Mouse (Mus musculus): ENCODE measurements around the gene 9330182L06Rik.

The 9330182L06Rik gene

GRCm38 (mm10) chr5:9364937-9365336, 99.0 kb downstream of the 9330182L06Rik start:
- DNase-seq: no peak

DNA sequence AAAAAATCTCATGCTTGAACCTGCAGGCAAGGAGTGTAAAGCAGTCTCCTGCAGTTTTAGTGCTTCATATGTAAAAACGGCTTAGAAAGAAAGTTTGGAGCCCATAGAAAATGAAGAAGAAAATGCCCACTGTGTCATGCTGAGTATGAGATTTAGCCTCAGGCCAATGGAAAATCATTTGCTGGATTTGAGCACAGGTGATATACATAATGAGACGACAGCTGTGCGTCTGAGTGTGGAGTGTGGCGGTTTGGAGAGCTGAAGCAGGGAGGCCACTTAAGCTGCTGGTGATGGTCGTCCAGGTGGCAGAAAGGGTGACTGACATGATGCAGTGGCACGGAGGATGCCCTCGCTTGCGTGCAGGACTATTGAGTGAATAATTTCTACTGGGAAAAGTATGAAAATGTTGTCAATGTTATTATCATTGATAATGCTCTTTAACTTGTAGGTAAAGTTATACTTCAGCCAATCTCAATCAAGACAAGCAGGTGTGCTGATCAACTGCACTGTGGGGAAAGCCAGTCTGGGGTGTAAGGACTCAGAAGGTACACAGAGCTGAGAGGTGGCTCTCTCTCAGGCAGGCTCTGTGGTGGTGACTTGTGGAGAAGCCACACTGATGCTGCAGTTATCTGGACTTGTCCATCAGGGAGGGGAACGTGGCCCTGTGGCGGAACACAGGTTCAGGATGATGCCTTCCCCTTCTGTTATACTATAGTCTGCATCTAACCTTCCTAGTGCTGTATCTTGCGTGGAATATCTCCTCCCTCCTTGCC, 102.2 kb downstream of the 9330182L06Rik start:
- DNase-seq: no peak

DNA sequence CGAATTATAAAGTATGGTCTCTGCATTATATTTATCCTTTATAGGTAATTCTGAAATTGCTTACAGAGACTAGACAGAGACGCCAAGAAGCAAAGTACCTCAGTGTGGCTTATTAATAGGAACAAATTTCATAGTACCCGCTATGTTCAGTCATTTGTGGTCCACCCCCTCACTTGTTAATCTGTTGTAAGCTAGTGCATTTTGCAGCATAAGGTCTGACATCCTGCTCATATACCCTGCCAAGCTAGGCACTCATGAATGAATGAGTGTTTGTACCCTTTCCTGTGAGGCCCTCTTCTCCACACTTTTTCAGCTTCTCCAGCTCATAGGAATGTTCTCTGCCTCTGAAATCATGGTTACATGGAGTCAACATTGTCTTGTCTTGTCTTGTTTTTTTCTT, 105.2 kb downstream of the 9330182L06Rik start:
- DNase-seq: peak; percentile 64

GRCm38 (mm10) chr5:9373341-9373740, 107.4 kb downstream of the 9330182L06Rik start:
- no peak for DNase-seq

GRCm38 (mm10) chr5:9389968-9390367, 124.0 kb downstream of the 9330182L06Rik start:
- DNase-seq: no peak

GRCm38 (mm10) chr5:9391858-9392393, 126.0 kb downstream of the 9330182L06Rik start:
- no peak for DNase-seq

GRCm38 (mm10) chr5:9417098-9417497, 151.2 kb downstream of the 9330182L06Rik start:
- DNase-seq: no peak

- DNase-seq: peak; percentile 39
Observed at GRCm38 (mm10) chr5:9417802-9418201, 151.9 kb downstream of the 9330182L06Rik start.

DNA sequence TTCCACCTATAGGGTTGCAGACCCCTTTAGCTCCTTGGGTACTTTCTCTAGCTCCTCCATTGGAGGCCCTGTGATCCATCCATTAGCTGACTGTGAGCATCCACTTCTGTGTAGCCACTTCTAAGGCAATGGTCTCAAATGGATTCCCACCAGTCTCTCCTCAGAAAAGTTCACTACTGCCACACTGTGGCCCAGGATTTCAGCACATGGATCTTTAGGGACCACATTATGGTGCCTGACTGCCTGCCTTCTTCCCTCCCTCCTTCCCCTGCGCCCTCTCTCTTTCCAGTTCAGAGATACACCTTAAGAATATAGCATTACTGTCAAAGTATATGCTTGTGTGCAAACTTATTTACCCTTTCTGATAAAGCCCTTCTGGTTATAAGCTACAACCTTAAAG, 154.0 kb downstream of the 9330182L06Rik start:
- peak; percentile 15 for DNase-seq

DNA sequence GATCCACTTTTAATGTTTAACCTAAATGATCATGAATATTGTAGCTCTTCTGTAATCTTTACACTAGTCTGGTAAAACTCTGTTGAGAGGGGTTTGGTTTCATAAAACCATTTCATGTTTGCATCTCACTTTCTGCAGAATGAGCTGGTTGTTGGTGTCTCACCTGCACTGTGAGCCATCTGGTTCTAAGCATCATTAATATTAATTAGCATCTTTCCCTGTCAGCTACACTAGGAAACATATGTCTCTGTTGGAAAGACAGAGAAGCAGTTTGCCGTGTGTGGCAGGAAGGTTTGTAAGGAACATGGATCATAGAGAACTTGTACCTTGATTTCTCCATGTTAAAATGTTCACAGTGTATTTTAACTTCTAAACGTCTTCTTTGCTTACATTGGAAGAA, 158.5 kb downstream of the 9330182L06Rik start:
- no peak for DNase-seq

- no peak for DNase-seq
Observed at GRCm38 (mm10) chr5:9427165-9427564, 161.2 kb downstream of the 9330182L06Rik start.

DNA sequence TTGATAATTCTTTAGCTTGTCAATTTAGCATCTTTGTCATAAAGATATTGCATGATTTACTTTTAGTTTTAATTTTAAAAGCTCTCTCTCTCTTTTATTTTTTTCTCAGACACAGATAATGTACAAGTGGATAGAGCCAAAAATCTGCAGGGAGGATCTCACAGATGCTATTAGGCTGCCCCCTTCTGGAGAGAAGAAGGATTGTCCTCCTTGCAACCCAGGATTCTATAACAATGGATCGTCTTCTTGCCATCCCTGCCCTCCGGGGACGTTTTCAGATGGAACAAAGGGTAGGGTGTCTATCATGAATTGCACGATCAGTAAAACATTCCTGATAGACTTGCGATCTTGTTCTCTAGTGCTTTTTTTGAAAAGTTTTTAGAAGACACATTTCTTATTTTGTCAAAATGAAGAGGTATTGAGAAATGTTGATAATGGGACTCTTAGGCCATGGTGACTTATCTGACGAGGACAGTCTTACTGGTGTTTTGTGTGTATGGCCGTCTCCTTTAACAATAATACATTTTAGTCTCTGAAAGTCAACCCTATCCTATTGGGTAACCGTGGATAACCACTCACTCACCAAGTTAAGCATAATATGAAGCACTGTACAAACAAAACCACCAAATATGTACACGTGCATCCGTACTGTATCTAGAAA, 161.8 kb downstream of the 9330182L06Rik start:
- peak; percentile 30 for DNase-seq

- no peak for DNase-seq
Observed at GRCm38 (mm10) chr5:9428728-9429127, 162.8 kb downstream of the 9330182L06Rik start.

DNA sequence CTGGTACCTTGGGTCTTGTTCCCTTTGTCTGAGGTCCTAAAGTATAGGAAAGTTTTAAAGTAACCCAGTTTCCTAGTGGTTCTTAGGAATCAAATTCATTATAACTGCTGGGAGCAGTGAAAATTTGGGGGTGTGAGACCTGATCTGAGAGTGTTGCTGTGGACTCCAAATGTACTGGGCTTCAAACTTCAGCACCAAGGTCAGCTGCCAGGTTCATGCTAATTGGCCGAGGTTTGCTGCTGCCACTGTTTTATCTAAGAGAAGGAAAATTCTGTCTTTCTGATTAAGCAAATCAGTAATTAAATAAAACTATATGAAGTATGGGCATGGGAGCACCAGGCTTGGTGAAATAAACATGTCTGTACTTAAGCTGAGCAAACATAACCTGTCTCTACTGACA, 180.2 kb downstream of the 9330182L06Rik start:
- DNase-seq: no peak

GRCm38 (mm10) chr5:9448931-9449330, 183.0 kb downstream of the 9330182L06Rik start:
- no peak for DNase-seq

- peak; percentile 9 for DNase-seq
Observed at GRCm38 (mm10) chr5:9449570-9449969, 183.7 kb downstream of the 9330182L06Rik start.

GRCm38 (mm10) chr5:9453298-9453697, 187.4 kb downstream of the 9330182L06Rik start:
- no peak for DNase-seq

DNA sequence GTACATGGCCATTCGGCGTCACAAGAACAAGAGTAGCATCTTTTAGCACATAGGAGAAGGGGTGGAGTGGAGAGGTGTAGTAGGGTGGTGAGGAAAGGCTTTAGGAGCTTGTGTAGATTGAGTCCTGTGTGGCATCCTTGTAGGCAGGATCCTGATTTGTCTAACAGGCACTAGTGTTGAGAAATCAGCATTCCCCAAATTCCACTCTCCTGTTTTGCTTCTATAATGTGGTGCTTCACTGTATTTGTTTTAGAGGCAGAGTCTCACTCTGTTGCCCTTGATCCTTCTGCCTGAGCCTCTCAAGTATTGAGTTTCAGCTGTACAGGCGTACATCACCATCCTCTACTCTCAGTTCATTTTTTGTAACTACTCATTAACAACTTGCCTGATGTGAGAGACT, 211.7 kb downstream of the 9330182L06Rik start:
- no peak for DNase-seq

GRCm38 (mm10) chr5:9495456-9495855, 229.5 kb downstream of the 9330182L06Rik start:
- peak; percentile 23 for DNase-seq

- no peak for DNase-seq
Observed at GRCm38 (mm10) chr5:9497235-9497634, 231.3 kb downstream of the 9330182L06Rik start.

- no peak for DNase-seq
Observed at GRCm38 (mm10) chr5:9511027-9511426, 245.1 kb downstream of the 9330182L06Rik start.

GRCm38 (mm10) chr5:9525507-9525906, 259.6 kb downstream of the 9330182L06Rik start:
- no peak for DNase-seq
